Mouse (Mus musculus): Measurements from ENCODE around the gene Wasf2. TPM values are rescaled to one million over a fixed set of nuclear protein-coding genes. Genes with fewer than 3 reads are reported as not detected.

The Wasf2 gene
- polyA plus RNA-seq, 1 experiment from 2014 or later, result 42.1 TPM

DNA sequence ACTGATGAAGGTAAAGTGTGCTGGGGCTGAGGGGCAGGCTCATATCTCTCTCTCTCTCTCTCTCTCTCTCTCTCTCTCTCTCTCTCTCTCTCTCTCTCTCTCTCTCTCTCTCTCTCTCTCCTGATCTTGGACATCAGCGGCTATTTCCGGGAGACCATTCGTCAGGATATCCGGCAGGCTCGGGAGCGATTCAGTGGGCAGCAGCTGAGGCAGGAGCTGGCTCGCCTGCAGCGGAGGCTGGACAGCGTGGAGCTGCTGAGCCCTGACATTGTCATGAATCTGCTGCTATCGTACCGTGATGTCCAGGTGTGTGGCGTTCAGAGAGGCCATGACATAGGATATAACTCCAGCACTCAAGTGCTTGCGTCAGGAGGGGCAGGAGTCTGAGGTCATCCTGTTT is 113.2 kb downstream of the Wasf2 start:
- Histone ChIP-seq H3K36me3 (no peaks in the 10 kb centered on the region), H3K27me3 (ENCODE audit: insufficient read depth, poor library complexity, severe bottlenecking) (peaks cover 98% of the 10 kb centered on the region), H3K27ac (0 out of 2 replicates have a peak overlapping the region, but pooled peaks have one; percentile 16), H3K9me3 (no peaks in the 10 kb centered on the region), H3K4me1 (replicated peaks) (peaks cover 44% of the 10 kb centered on the region), H3K4me3 (no peak overlapping the region)
- no peak for DNase-seq (ENCODE audit: low spot score)
- WGBS, result 52% methylated on average over 13 of the region's 13 CpGs

- Histone ChIP-seq H3K27ac (no peak overlapping the region), H3K4me1 (replicated peaks) (peaks cover 44% of the 10 kb centered on the region), H3K27me3 (ENCODE audit: insufficient read depth, poor library complexity, severe bottlenecking) (peaks cover 98% of the 10 kb centered on the region), H3K9me3 (no peaks in the 10 kb centered on the region), H3K36me3 (no peaks in the 10 kb centered on the region), H3K4me3 (no peak overlapping the region)
- no peak for DNase-seq (ENCODE audit: low spot score)
- 78% methylated on average over 1 of the region's 1 CpGs for WGBS
These were observed 114.0 kb downstream of the Wasf2 start for GRCm38 (mm10) chr4:133244289-133244688.

GRCm38 (mm10) chr4:133247072-133247471 is 116.8 kb downstream of the Wasf2 start:
- Histone ChIP-seq H3K9me3 (no peaks in the 10 kb centered on the region), H3K4me1 (replicated peaks) (peaks cover 50% of the 10 kb centered on the region), H3K27ac (no peak overlapping the region), H3K4me3 (no peak overlapping the region), H3K36me3 (no peaks in the 10 kb centered on the region), H3K27me3 (ENCODE audit: insufficient read depth, poor library complexity, severe bottlenecking) (peaks cover 100% of the 10 kb centered on the region)
- DNase-seq (ENCODE audit: low spot score), result no peak
- 26% methylated on average over 15 of the region's 15 CpGs for WGBS

DNA sequence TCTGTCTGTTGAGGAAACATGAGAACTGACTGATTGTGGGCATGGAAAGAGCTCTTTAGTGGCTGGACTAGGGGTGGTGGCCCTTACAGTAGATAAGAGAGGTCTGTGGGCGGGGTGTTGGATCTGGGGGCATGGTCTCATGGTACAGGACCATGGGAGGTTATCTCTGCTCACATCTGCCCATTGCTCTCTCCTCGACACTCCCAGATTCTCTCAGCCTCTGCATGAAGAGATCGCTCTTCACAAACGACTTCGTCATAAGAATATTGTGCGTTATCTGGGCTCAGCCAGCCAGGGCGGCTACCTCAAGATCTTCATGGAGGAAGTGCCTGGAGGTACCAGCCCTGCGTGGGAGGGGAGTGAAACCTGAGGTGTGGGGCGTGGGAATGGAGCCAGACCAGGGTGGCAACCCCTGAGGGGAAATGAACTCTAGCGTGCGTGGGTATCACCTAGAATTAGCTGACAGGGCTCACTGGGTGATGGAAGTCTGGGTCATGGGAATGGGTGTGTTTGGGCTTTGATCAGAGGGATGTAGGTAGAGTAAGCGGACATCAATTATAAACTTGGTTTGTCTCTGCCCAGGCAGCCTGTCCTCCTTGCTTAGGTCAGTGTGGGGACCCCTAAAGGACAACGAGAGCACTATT is 117.6 kb downstream of the Wasf2 start:
- H3K4me1 ChIP-seq (replicated peaks), result peaks cover 46% of the 10 kb centered on the region

More for the DNA sequence above, 117.6 kb downstream of the Wasf2 start:
- H3K9me3 ChIP-seq, result no peaks in the 10 kb centered on the region
- no peak overlapping the region for H3K4me3 ChIP-seq
- no peaks in the 10 kb centered on the region for H3K36me3 ChIP-seq
- H3K27me3 ChIP-seq (ENCODE audit: insufficient read depth, poor library complexity, severe bottlenecking), result peaks cover 100% of the 10 kb centered on the region
- no peak for DNase-seq (ENCODE audit: low spot score)
- 79% methylated on average over 13 of the region's 13 CpGs for WGBS
- no peak overlapping the region for H3K27ac ChIP-seq

Other genes with a start within 250 kb of the Wasf2 start
- 64.4 and 74.5 TPM in 2 replicates for gene Stx12, start 246.0 kb upstream of the Wasf2 start, polyA plus RNA-seq (2016; fragmentation: Nextera tagmentation; extraction: Ambion mirVana)
- 32.9 and 33.2 TPM in 2 replicates for gene Fam76a, start 207.9 kb upstream of the Wasf2 start, polyA plus RNA-seq (2016; fragmentation: Nextera tagmentation; extraction: Ambion mirVana)
- 0.14 TPM in 1 of 2 replicates, not detected in the other for gene Fgr, start 156.4 kb upstream of the Wasf2 start, polyA plus RNA-seq (2016; fragmentation: Nextera tagmentation; extraction: Ambion mirVana)
- gene Ahdc1, start 119.2 kb upstream of the Wasf2 start, polyA plus RNA-seq (2016; fragmentation: Nextera tagmentation; extraction: Ambion mirVana), result 9.0 and 9.7 TPM in 2 replicates
- gene Cd164l2, start 81.6 kb downstream of the Wasf2 start, polyA plus RNA-seq (2016; fragmentation: Nextera tagmentation; extraction: Ambion mirVana), result 1.1 and 2.2 TPM in 2 replicates
- 0.32 and 0.35 TPM in 2 replicates for gene Gpr3, start 82.0 kb downstream of the Wasf2 start, polyA plus RNA-seq (2016; fragmentation: Nextera tagmentation; extraction: Ambion mirVana)
- 1.7 and 1.9 TPM in 2 replicates for gene Map3k6, start 110.3 kb downstream of the Wasf2 start, polyA plus RNA-seq (2016; fragmentation: Nextera tagmentation; extraction: Ambion mirVana)
- gene Sytl1, start 132.6 kb downstream of the Wasf2 start, polyA plus RNA-seq (2016; fragmentation: Nextera tagmentation; extraction: Ambion mirVana), result 1.2 and 1.6 TPM in 2 replicates
- 82.8 and 87.8 TPM in 2 replicates for gene Tmem222, start 147.3 kb downstream of the Wasf2 start, polyA plus RNA-seq (2016; fragmentation: Nextera tagmentation; extraction: Ambion mirVana)
- 19.5 and 22.0 TPM in 2 replicates for gene Wdtc1, start 223.0 kb downstream of the Wasf2 start, polyA plus RNA-seq (2016; fragmentation: Nextera tagmentation; extraction: Ambion mirVana)
- gene Slc9a1, start 239.2 kb downstream of the Wasf2 start, polyA plus RNA-seq (2016; fragmentation: Nextera tagmentation; extraction: Ambion mirVana), result 8.0 and 8.6 TPM in 2 replicates

Data from hindbrain, embryonic 10.5 days (tissue).